Mouse (Mus musculus) lung, embryonic 14.5 days (tissue): Measurements from ENCODE around the gene Mylip. TPM values are rescaled to one million over a fixed set of nuclear protein-coding genes. Genes with fewer than 3 reads are reported as not detected.

Experiments used
- ATAC-seq: fragments of 200-750 bp; cut with Nextera tagmentation; 2 replicates; pipeline ENCODE4 v1.8.0; 2017; ENCODE audit warnings: mild to moderate bottlenecking, moderate TSS enrichment, moderate library complexity; ENCODE audit not compliant: insufficient read depth
- DNase-seq: peaks from one replicate; pipeline ENCODE4 v3.0.0-alpha.2; 2015
- H3K27ac ChIP-seq: fragments of 300-500 bp; sonication (generic); 2 replicates; pipeline ENCODE4 v1.5.1; 2014; ENCODE audit warnings: low read depth, mild to moderate bottlenecking, moderate library complexity
- H3K27me3 ChIP-seq: fragments of 300-500 bp; sonication (generic); 2 replicates; pipeline ENCODE4 v1.6.1; 2014; ENCODE audit warnings: low read length, control low read depth; ENCODE audit not compliant: insufficient read depth
- H3K36me3 ChIP-seq: fragments of 300-500 bp; sonication (generic); 2 replicates; pipeline ENCODE4 v1.6.1; 2014; ENCODE audit warnings: control low read depth; ENCODE audit not compliant: insufficient read depth
- H3K4me1 ChIP-seq: fragments of 300-500 bp; sonication (generic); 2 replicates; pipeline ENCODE4 v1.6.1; 2014; ENCODE audit warnings: antibody characterized with exemption, control low read depth; ENCODE audit not compliant: insufficient read depth
- H3K4me2 ChIP-seq: fragments of 300-500 bp; sonication (generic); 2 replicates; pipeline ENCODE4 v1.6.1; 2014; ENCODE audit warnings: mild to moderate bottlenecking
- H3K4me3 ChIP-seq: fragments of 300-500 bp; sonication (generic); 2 replicates; pipeline ENCODE4 v1.5.1; 2014; ENCODE audit warnings: low read depth, low read length
- H3K9ac ChIP-seq: fragments of 300-500 bp; sonication (generic); 2 replicates; pipeline ENCODE4 v1.6.1; 2014
- H3K9me3 ChIP-seq: fragments of 300-500 bp; sonication (generic); 2 replicates; pipeline ENCODE4 v1.6.1; 2016; ENCODE audit warnings: low read depth, low read length, control low read depth
- CTCF ChIP-seq: IDR thresholded peaks from 2 replicates; pipeline ENCODE4 v1.5.1; 2016; ENCODE audit warnings: antibody characterized with exemption, low read depth
- WGBS: fragments of 180-500 bp; shearing (Covaris S2); extraction: QIAGEN DNeasy Blood & Tissue Kit; methylation state at CpG from one replicate; pipeline ENCODE4 v1.1.7; 2014; 5-methylcytosine and 5-hydroxymethylcytosine counted together
- polyA plus RNA-seq: library from polyadenylated mRNA; unstranded; fragments of >200 nt; fragmentation: Nextera tagmentation; extraction: Ambion mirVana; gene quantifications from 2 replicates; pipeline ENCODE4 v1.2.1, GENCODE M21; 2014

Mylip gene
- polyA plus RNA-seq = 3.8 and 3.9 TPM in 2 replicates

GRCm38 (mm10) chr13:45389448-45390311 is at the start of gene Mylip:
Mylip (plus strand) TSS chr13:45389742.
- Histone ChIP-seq H3K4me2 (peak within 1 kb of the TSS; percentile 99), H3K27ac (peak within 1 kb of the TSS; percentile 38; the same call in 1 of the 2 replicates), H3K9ac (peak within 1 kb of the TSS; percentile 71), H3K36me3 (no peaks in the 10 kb centered on the region), H3K27me3 (no peaks in the 10 kb centered on the region), H3K4me3 (peak within 1 kb of the TSS; percentile 73), H3K4me1 (peaks cover 16% of the 10 kb centered on the region), H3K9me3 (no peaks in the 10 kb centered on the region)
- ATAC-seq = peak; percentile 97
- WGBS = under 1% methylated on average over 79 of the region's 81 CpGs
- TF ChIP-seq CTCF = peak; percentile 61
- peak; percentile 99 for DNase-seq

GRCm38 (mm10) chr13:45341991-45342390 is 47.6 kb upstream of the Mylip start:
- TF ChIP-seq CTCF = no peak
- H3K27me3 ChIP-seq = no peaks in the 10 kb centered on the region
- no peak overlapping the region for H3K4me3 ChIP-seq
- no peak overlapping the region for H3K4me2 ChIP-seq
- ATAC-seq (no peak), DNase-seq (no peak)
- H3K27ac ChIP-seq = no peak overlapping the region
- no peak overlapping the region for H3K9ac ChIP-seq
- no peaks in the 10 kb centered on the region for H3K9me3 ChIP-seq
- H3K4me1 ChIP-seq = no peaks in the 10 kb centered on the region; the same call in 1 of the 2 replicates
- H3K36me3 ChIP-seq = no peaks in the 10 kb centered on the region

GRCm38 (mm10) chr13:45343541-45343940 is 46.0 kb upstream of the Mylip start:
- WGBS = 89% methylated on average over 6 of the region's 6 CpGs
- TF ChIP-seq CTCF = no peak
- Histone ChIP-seq H3K27me3 (no peaks in the 10 kb centered on the region), H3K4me3 (no peak overlapping the region), H3K4me1 (no peaks in the 10 kb centered on the region; the same call in 1 of the 2 replicates), H3K9ac (no peak overlapping the region), H3K9me3 (no peaks in the 10 kb centered on the region), H3K36me3 (no peaks in the 10 kb centered on the region), H3K27ac (no peak overlapping the region), H3K4me2 (no peak overlapping the region)
- ATAC-seq (no peak), DNase-seq (no peak)

GRCm38 (mm10) chr13:45343966-45344365 is 45.6 kb upstream of the Mylip start:
- Histone ChIP-seq H3K4me3 (no peak overlapping the region), H3K4me2 (no peak overlapping the region), H3K27me3 (no peaks in the 10 kb centered on the region), H3K9ac (no peak overlapping the region), H3K4me1 (no peaks in the 10 kb centered on the region; the same call in 1 of the 2 replicates), H3K9me3 (no peaks in the 10 kb centered on the region), H3K27ac (no peak overlapping the region), H3K36me3 (no peaks in the 10 kb centered on the region)
- DNase-seq (no peak), ATAC-seq (no peak)
- 43% methylated on average over 4 of the region's 4 CpGs for WGBS
- TF ChIP-seq CTCF = no peak

GRCm38 (mm10) chr13:45345471-45346159 is 43.9 kb upstream of the Mylip start:
- Histone ChIP-seq H3K4me2 (no peak overlapping the region), H3K4me3 (no peak overlapping the region), H3K9me3 (no peaks in the 10 kb centered on the region), H3K27ac (no peak overlapping the region), H3K27me3 (no peaks in the 10 kb centered on the region), H3K4me1 (no peaks in the 10 kb centered on the region; the same call in 1 of the 2 replicates), H3K9ac (no peak overlapping the region), H3K36me3 (no peaks in the 10 kb centered on the region)
- DNase-seq = peak; percentile 32
- ATAC-seq = no peak
- TF ChIP-seq CTCF = no peak
- 19% methylated on average over 14 of the region's 14 CpGs for WGBS

- Histone ChIP-seq H3K27ac (no peak overlapping the region), H3K9ac (no peak overlapping the region)
Observed at GRCm38 (mm10) chr13:45351483-45351882, 38.1 kb upstream of the Mylip start.

GRCm38 (mm10) chr13:45354824-45355223 is 34.7 kb upstream of the Mylip start:
- DNase-seq (no peak), ATAC-seq (no peak)
- Histone ChIP-seq H3K27ac (no peak overlapping the region), H3K4me1 (no peaks in the 10 kb centered on the region), H3K9me3 (no peaks in the 10 kb centered on the region), H3K4me2 (no peak overlapping the region), H3K9ac (no peak overlapping the region), H3K4me3 (no peak overlapping the region), H3K36me3 (no peaks in the 10 kb centered on the region), H3K27me3 (no peaks in the 10 kb centered on the region)
- 71% methylated on average over 2 of the region's 2 CpGs for WGBS
- TF ChIP-seq CTCF = no peak

More at GRCm38 (mm10) chr13:45351483-45351882, 38.1 kb upstream of the Mylip start:
- no peak overlapping the region for H3K4me2 ChIP-seq
- H3K9me3 ChIP-seq = no peaks in the 10 kb centered on the region
- ATAC-seq = no peak
- no peak for DNase-seq
- 67% methylated on average over 5 of the region's 5 CpGs for WGBS
- H3K4me1 ChIP-seq = no peaks in the 10 kb centered on the region
- H3K36me3 ChIP-seq = no peaks in the 10 kb centered on the region
- no peak overlapping the region for H3K4me3 ChIP-seq
- TF ChIP-seq CTCF = no peak
- no peaks in the 10 kb centered on the region for H3K27me3 ChIP-seq
